Mouse (Mus musculus) ES-Bruce4 (cell line): Measurements from ENCODE around the gene Galnt6. TPM values are rescaled to one million over a fixed set of nuclear protein-coding genes. Genes with fewer than 3 reads are reported as not detected.

ENCODE experiments used
- H3K27ac ChIP-seq: 2 replicates; pipeline ENCODE4 v1.5.1; 2012; ENCODE audit warnings: low read length, inconsistent platforms; ENCODE audit not compliant: insufficient read depth
- H3K27me3 ChIP-seq: 2 replicates; pipeline ENCODE4 v1.6.1; 2012; ENCODE audit warnings: mild to moderate bottlenecking, low read length, inconsistent platforms; ENCODE audit not compliant: control insufficient read depth, poor library complexity, insufficient read depth, severe bottlenecking
- H3K36me3 ChIP-seq: 2 replicates; pipeline ENCODE4 v1.6.1; 2012; ENCODE audit warnings: inconsistent platforms, mild to moderate bottlenecking, low read length, moderate library complexity; ENCODE audit not compliant: control insufficient read depth, poor library complexity, insufficient read depth, severe bottlenecking
- H3K4me1 ChIP-seq: one replicate; pipeline ENCODE4 v1.8.1; 2011; ENCODE audit warnings: low read length; ENCODE audit not compliant: control insufficient read depth, insufficient read depth
- H3K4me3 ChIP-seq: 2 replicates; pipeline ENCODE4 v1.5.1; 2011; ENCODE audit warnings: low read depth, mild to moderate bottlenecking, low read length
- H3K9ac ChIP-seq: 2 replicates; pipeline ENCODE4 v1.6.1; 2012; ENCODE audit warnings: low read depth, mild to moderate bottlenecking, inconsistent platforms; ENCODE audit not compliant: poor library complexity, severe bottlenecking
- H3K9me3 ChIP-seq: replicated peaks from 2 replicates; pipeline ENCODE4 v1.6.1; 2012; ENCODE audit warnings: mild to moderate bottlenecking, low read length, inconsistent platforms; ENCODE audit not compliant: control insufficient read depth, poor library complexity, insufficient read depth, severe bottlenecking
- CTCF ChIP-seq: IDR thresholded peaks from one replicate; pipeline ENCODE4 v1.8.1; 2011; ENCODE audit warnings: low read depth, low read length
- EP300 ChIP-seq: IDR thresholded peaks from 2 replicates; pipeline ENCODE4 v1.6.1; 2011; ENCODE audit warnings: low read depth, low read length; ENCODE audit not compliant: insufficient read depth
- POLR2A ChIP-seq: IDR thresholded peaks from one replicate; pipeline ENCODE4 v1.8.1; 2011; ENCODE audit warnings: low read length; ENCODE audit not compliant: insufficient read depth
- polyA plus RNA-seq: library from polyadenylated mRNA; stranded (reverse); fragments of >200 nt; gene quantifications from 2 replicates; pipeline ENCODE4 v1.2.4, GENCODE M21; 2011; ENCODE audit warnings: low read depth; ENCODE audit not compliant: missing spikeins, insufficient read depth, insufficient read length

Gene Galnt6
- polyA plus RNA-seq, 1 experiment: 28.1 TPM

DNA sequence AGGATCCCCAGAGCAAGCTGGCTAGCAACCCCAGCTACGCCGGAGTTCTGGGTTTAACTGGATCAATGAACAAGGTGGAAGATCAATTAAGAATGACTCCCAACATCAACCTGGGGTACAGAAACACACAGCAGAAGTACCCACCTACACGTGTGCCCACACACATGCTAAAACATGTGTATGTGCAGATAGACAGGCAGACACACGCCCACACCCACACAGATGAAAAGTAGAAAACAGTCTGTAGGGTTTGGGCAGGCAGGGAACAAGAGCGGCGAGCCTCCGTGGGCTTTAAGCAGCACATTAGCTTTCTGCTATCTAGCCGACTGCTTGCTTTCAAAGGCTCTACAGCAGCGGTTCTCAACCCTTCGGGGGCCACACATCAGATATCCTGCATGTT lies 28.1 kb downstream of the Galnt6 start:
- no peak overlapping the region for H3K9ac ChIP-seq
- H3K4me3 ChIP-seq: no peak overlapping the region
- H3K27ac ChIP-seq: no peak overlapping the region
- H3K27me3 ChIP-seq: no peaks in the 10 kb centered on the region
- 0 out of 2 replicates have a peak, but pooled peaks cover 2% of the 10 kb centered on the region for H3K36me3 ChIP-seq
- peaks cover 2% of the 10 kb centered on the region for H3K4me1 ChIP-seq
- TF ChIP-seq POLR2A (no peak), CTCF (no peak), EP300 (no peak)
- H3K9me3 ChIP-seq: no peaks in the 10 kb centered on the region

DNA sequence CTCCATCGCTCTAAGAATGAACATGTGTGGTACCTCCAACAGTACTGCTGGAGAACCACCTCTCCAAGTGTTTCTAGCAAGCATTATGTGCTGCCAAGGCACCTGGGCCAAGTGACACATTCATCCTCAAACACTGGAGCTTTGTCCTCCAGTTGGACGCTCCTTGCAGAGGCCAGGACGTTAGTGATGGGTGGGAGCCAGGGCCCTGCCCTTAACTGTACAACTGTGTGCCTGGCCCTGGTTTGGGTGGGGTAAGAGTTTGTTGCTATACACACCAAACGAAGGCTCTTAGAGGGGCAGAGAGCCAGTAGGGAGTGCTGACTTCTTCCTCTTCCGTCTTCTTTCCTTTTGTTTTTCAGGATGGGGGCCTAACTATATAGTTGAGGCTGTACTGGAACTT lies 28.8 kb downstream of the Galnt6 start:
- Histone ChIP-seq H3K27me3 (no peaks in the 10 kb centered on the region), H3K9me3 (no peaks in the 10 kb centered on the region), H3K4me1 (no peaks in the 10 kb centered on the region), H3K36me3 (0 out of 2 replicates have a peak, but pooled peaks cover 2% of the 10 kb centered on the region), H3K4me3 (no peak overlapping the region), H3K27ac (no peak overlapping the region), H3K9ac (no peak overlapping the region)
- TF ChIP-seq EP300: no peak
- no peak for TF ChIP-seq POLR2A
- no peak for TF ChIP-seq CTCF

DNA sequence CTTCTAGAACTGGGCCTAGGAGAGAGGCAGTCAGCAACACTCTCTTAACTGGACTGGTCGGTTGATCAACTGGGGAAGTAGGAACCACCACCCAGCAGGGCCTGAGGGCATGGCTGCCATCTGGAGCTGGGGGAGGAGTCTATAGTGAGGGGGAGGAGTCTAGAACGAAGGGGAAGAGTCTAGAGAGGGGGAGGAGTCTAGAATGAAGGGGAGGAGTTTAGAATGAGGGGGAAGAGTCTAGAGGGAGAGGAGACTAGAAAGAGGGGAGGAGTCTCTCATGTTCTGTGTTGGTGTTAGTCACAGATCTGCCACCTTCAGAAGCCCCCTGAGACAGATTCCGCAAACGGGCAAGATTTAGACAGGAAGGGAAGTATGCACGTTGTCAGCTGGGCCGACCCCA lies 29.8 kb downstream of the Galnt6 start:
- no peaks in the 10 kb centered on the region for H3K4me1 ChIP-seq
- no peaks in the 10 kb centered on the region for H3K9me3 ChIP-seq
- peaks cover 5% of the 10 kb centered on the region; the same call in 1 of the 2 replicates for H3K36me3 ChIP-seq
- H3K9ac ChIP-seq: no peak overlapping the region
- H3K27ac ChIP-seq: no peak overlapping the region
- TF ChIP-seq CTCF (no peak), POLR2A (no peak), EP300 (no peak)
- H3K27me3 ChIP-seq: no peaks in the 10 kb centered on the region
- H3K4me3 ChIP-seq: 0 out of 2 replicates have a peak overlapping the region, but pooled peaks have one; percentile 8

DNA sequence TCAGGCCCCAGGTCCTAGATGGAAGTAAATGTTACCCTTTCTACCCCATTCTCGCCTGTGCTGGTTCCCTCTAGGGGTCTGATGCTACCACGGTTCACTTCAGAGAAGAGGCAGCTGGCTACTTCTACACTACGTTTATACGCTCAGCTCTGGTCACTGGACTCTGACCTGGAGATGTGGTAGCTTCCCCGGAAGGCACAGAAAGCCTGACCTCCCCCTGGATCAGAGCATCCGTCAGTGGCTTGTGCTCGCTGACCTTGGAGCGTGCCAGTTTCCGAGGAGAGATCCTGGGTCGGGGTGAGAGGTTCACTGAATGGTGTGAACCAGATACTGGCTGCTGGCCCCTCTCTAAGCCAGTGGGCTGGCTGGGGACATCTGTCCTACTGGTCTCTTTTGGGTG lies 31.1 kb downstream of the Galnt6 start:
- no peaks in the 10 kb centered on the region for H3K27me3 ChIP-seq
- no peak for TF ChIP-seq CTCF
- TF ChIP-seq EP300: no peak
- no peak for TF ChIP-seq POLR2A
- no peaks in the 10 kb centered on the region for H3K9me3 ChIP-seq
- no peaks in the 10 kb centered on the region for H3K4me1 ChIP-seq
- peaks cover 4% of the 10 kb centered on the region; the same call in 1 of the 2 replicates for H3K36me3 ChIP-seq
- no peak overlapping the region for H3K4me3 ChIP-seq
- H3K27ac ChIP-seq: no peak overlapping the region
- no peak overlapping the region for H3K9ac ChIP-seq

DNA sequence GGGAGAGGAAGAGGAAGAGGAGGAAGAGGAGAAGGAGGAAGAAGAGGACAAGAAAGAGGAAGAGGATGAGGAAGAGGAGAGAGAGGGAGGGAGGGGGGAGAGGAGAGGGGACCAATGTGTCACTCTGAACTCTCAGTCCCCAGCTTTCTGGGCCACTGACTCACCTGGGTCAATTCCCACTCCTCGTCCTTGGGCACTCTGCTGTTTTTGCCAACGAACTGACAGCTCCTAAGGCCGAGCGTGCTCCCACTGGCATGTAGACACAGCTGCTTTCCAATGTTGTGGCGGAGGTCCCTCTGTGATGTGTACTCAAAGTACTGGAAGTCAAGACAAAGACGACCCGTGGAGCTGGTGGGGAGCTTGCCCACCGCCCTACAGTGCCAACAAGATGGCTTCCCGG lies 34.8 kb downstream of the Galnt6 start:
- Histone ChIP-seq H3K27ac (no peak overlapping the region), H3K9me3 (peaks cover 10% of the 10 kb centered on the region), H3K4me1 (no peaks in the 10 kb centered on the region), H3K9ac (no peak overlapping the region), H3K4me3 (no peak overlapping the region), H3K27me3 (no peaks in the 10 kb centered on the region), H3K36me3 (peaks cover 4% of the 10 kb centered on the region; the same call in 1 of the 2 replicates)
- TF ChIP-seq CTCF (no peak), POLR2A (no peak), EP300 (no peak)

DNA sequence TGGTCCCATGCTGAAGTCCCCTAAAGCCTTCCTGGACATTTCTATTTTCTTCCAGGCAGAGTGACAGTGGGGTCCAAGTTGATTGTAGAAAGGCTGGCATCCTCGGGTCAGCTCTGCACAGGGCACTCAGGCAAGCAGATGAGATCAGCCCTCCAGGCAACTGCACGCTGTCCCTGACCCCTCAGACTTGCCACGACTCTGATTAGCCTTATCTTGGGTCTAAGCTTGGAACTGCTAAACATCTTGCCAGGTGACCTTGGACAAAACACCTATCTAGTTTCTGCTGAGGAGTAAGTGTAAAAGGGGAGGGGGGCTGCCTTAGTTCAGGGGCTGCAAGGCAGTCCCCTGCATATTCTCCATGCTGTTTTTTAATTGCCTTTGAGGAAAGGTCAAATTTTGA lies 37.2 kb downstream of the Galnt6 start:
- no peaks in the 10 kb centered on the region for H3K4me1 ChIP-seq
- H3K27me3 ChIP-seq: no peaks in the 10 kb centered on the region
- no peak overlapping the region for H3K27ac ChIP-seq
- peaks cover 4% of the 10 kb centered on the region; the same call in 1 of the 2 replicates for H3K36me3 ChIP-seq
- no peak overlapping the region for H3K9ac ChIP-seq
- H3K4me3 ChIP-seq: no peak overlapping the region
- peaks cover 10% of the 10 kb centered on the region for H3K9me3 ChIP-seq
- no peak for TF ChIP-seq CTCF
- TF ChIP-seq EP300: no peak
- TF ChIP-seq POLR2A: no peak
